Mouse (Mus musculus) layer of hippocampus, adult 9-10 months (tissue): ENCODE data around the gene Elmsan1.

Experiments
- DNase-seq: peaks from one replicate; pipeline ENCODE4 v3.0.0; 2022; ENCODE audit warnings: low spot score

The Elmsan1 gene

DNA sequence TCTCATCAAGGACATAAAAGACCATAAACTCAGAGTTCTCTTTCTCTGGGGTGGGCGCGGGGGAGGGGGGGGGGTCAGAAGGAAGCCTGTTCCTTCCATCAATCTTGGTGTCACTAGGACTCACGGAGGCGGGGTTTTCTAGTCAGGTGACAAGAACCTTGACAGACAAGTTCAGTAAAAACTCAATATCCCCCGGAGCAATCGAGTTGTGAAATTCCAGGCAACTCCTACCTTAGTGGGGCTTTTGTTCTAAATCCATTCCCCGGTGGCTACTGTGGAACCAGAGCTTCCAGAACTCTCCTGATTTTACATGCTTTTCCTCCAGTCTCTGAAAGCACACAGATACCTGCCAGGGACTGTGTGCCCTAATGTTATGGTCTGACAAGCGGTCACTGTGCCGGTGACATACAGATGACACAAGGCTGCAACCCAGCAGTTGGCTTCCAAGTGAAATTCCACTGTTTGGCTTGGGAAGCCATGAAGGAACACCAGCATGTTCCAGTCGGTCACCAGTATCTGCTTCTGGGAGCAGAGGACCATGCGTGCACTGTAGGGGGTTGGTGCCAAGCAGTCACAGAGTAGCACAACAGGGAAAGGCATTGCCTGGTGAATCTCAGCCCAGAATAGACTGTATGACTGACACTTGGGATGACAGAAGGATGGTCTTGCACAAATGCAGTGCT lies 2.8 kb downstream of the Elmsan1 start:
- DNase-seq, result no peak

DNA sequence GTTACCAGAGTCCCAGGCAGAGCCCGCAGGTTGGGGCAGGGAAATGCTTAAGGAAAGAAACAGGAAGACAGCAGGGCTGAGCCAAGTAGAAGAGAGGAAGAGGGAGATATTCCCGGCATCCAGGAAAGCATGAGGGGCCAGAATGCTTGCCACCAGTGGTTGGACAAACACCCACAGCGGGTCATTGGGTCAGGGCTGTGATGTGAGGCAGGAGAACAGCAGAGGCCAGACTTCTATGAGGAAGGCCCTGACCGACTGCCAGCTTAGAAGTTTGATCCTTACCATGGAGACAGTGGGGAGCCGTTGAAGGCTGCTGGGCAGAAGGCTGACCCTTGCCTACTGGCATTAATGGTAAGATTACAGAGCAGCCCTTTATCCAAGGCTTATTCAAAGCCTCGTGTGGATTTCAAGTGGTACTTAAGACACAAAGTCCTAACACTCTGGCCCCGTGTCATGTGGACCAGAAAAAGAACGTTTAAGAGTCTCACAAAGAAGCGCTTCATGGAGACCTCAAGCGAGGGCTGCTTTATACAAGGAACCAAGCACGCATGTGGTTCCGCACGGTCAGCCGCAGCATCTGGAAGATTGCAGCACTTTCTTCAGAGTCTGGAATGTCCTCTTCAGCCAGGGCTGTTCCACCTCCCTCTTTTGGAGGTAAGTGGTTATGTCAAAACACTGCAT lies 4.0 kb downstream of the Elmsan1 start:
- no peak for DNase-seq

DNA sequence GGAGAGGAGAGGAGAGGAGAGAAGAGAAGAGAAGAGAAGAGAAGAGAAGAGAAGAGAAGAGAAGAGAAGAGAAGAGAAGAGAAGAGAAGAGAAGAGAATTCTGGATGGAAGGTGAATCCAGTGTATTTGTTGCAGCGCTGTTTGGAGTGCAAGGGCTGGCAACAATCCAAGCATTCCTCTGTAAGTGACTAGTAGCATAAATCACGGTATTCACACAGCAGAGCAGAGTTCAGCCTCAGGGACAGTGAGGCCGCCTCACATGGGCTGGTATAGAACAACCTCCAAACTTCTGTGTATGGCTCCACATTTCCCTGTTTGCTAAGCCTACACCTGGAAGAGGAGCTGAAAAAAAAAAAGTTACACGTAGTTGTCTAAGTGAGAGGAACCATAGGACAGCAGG lies 6.4 kb downstream of the Elmsan1 start:
- DNase-seq, result no peak

DNA sequence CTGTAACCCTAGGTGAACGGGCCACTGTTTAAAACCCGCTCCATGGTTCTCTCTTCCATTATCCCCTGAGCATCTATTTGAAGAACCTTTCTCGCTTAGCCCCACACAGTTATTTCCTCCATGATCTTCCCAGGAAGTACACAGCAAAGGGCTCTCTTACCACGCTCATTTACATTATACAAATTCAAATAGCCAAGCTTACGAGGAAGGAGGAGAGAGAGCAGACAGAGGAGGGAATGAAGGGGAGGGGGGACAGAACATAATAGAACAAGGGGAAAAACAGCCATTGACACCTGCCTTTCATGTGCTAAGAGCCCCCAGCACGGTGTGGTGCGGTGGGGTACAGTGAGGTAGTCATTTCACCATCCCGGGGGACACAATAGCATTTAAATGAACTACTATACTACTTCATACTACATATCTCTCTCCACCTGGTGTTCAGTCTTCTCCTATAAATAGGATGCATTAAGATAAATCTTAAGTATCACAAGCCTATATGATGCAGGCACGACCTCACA lies 7.6 kb downstream of the Elmsan1 start:
- no peak for DNase-seq

DNA sequence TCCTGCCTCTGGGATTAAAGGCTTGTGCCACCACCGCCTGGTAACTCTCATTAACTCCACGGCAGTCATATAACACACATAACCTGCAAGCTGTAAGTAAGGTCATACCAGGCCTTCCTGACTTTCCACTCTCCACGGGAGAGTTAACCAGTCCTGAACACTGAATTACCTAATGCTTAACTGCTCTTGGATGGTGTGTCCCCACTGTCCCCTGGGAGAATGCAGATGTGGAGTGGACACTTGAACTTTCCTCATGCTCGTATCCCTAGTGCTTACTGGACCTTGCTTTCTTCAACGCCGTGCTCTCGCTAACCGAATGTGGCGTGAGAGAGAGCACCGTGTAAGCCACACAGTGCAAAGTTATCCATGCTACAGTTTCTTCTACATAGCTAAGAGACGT lies 8.4 kb downstream of the Elmsan1 start:
- no peak for DNase-seq

DNA sequence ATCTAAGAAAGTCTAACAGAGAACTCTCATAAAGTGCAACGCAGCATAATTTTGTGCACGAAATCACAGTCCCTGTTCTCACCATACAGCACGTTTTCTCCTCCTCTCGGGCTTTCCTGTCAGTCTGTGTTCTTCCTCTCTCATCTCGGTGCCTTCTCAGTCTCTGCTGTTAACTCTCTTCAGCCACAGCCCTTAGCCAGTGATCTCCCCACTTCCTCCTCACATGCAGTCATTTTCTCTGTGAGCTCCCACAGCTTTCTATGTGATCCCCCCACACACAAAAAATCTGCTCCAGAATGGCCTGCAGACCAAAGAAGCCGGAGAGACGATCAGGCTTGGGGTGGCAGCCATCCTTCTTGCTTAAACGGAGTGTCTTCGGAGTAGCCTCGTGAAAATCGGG lies 9.6 kb downstream of the Elmsan1 start:
- no peak for DNase-seq

DNA sequence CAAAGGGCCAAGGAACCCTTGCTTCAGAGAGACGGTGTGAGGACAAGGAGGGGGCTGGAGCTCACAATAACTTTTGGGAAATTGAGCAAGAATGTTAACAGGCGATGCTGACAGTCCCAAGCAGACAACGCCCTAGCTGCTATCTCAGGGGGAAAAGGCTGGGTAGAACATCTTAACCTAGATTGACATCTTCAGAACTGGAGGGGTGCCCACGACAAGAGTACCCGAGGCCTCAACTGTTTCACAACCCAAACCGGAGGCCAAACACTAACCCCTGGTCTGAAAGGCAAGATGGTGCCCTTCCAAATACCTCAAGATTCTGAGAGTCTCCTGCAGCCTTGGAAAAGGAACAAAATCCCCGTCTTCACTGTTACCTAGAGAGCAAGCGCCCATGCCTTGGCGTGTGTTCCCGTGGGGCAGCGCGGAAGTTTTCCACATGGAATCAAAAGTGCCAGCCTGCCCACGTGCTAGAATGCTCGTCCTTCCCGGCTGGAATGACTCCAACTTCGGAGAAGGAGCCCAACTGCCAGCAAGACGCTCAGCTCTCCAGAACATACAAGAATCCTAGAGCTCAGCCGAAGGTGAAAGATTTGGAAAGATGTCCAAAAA lies 11.4 kb downstream of the Elmsan1 start:
- DNase-seq, result no peak

DNA sequence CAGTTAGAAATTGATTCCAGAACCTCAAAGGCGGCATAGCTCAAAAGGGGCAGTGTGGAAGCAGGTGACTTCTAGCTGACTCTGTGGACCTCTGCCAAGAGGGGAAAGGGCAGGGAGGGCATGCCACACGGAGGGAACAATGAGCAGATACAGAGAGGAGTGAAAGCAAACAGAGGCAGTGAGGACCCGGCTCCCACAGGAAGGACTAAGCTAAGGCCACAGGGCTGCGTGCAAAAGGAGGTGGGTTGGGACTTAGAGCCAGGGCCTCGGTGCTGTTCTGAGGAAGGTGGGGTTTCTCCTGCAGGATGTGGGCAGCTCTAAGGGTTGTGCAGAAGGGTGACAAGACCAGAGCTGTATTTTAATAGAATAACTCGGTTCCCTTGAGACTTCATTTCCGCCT lies 12.2 kb downstream of the Elmsan1 start:
- DNase-seq, result no peak

DNA sequence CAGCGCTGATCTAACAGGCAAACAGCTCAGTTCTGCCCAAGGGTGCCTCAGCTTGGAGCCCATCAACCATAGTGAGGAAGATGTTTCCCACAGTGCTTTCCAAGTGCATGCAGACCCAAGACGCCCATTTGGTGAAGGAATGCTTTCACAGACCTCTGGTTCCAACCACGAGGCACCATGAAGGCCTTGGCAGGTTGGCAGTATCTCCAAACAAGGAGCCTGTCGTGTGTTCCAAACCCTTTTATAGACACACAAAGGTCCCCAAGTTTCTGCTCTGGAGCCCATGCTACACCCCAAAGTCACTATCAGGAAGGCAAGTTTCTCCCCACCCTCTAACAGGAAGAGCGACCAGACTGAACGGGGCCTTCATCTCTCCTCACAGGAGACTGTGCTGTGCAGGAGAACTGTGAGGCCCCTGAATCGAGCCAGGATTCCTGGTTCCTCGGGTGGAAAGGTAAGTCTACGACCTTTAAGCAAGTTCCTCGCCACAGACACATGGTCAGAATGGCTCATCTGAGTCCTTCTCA lies 13.0 kb downstream of the Elmsan1 start:
- no peak for DNase-seq

DNA sequence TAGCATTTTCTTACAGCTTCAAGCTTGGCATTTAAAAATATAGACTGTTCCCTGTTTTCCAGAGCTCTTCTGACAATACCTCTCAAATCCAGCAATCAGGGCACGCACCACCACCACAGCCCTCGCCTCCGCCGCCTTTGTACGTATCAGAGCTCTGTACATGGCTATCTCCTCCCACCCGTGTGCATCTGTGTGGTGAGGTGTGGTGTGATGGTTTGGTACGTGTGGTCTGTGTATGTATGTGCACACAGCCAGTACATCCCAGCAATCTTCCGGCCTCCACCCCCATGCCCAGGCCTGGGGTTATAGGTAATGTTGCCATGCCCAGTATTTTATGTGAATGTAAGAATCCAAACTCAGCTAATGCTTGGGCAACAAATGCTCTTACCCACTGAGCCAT lies 14.0 kb downstream of the Elmsan1 start:
- DNase-seq, result no peak

DNA sequence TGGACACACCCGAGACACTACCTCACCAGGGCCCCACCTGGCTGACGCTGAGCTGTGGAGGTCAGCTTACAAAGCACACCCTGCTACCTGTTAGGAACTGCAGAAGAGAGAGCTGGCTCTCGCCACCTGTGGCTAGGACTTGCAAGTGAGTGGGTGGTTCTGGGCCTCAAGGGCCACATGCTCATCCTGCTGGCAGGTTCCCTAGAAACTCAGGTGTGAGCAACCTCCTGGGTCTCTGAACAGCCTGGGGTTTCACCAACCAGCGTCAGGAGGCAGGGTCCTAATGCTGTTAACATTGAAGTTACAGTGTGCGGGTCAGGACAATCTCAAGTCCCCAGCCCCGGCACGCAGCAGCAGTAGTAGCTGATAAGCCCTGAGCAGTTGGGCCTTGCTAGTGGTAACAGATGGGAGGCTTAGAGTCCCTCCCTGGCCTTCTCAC lies 14.9 kb downstream of the Elmsan1 start:
- DNase-seq, result no peak

DNA sequence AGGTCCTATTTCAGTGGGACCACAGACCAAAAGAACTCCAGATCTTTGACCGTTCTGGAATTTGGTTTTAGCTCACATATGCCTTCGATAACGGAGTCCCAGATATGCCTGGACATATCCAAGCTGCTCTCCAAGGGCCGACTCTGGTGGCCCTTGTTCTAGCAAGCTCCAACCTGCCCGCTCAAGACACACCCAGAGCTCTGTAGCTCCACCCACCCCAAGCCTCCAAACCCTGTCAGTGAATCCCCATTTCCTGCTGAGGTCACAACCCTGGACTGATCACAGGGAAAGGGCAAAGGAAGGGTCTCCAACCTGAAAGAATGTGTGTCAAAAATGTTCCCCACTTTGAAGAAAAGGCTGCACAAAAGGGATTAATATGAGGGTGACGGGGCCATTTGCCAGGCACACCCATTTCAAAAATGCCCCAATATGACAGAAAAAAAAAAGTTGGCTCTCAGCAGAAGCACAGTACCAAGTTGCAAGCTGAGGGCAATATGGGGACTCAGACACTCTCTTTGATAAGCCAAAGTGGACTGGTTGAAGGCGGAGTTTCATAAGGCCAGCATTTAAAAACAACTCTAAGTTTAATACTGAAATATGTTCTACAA lies 15.4 kb downstream of the Elmsan1 start:
- no peak for DNase-seq

DNA sequence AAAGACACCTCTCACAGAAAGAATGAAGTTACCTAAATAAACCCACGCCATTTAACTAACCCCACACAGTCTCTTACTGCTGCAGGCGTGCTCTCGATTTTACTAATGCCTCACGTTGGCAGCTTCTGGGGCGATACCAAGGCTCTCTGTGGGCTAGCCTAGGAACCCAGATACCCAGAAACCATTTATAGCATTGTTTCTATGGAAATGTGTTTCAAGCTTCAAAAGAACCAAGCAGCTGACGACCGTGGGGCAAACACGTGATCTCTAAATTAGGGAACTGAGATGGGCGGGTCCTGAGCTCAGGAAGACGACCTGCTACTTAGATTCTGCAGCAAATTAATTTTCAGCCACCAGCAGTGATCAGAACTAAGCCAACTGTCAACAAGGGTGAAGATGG lies 16.1 kb downstream of the Elmsan1 start:
- DNase-seq, result no peak

DNA sequence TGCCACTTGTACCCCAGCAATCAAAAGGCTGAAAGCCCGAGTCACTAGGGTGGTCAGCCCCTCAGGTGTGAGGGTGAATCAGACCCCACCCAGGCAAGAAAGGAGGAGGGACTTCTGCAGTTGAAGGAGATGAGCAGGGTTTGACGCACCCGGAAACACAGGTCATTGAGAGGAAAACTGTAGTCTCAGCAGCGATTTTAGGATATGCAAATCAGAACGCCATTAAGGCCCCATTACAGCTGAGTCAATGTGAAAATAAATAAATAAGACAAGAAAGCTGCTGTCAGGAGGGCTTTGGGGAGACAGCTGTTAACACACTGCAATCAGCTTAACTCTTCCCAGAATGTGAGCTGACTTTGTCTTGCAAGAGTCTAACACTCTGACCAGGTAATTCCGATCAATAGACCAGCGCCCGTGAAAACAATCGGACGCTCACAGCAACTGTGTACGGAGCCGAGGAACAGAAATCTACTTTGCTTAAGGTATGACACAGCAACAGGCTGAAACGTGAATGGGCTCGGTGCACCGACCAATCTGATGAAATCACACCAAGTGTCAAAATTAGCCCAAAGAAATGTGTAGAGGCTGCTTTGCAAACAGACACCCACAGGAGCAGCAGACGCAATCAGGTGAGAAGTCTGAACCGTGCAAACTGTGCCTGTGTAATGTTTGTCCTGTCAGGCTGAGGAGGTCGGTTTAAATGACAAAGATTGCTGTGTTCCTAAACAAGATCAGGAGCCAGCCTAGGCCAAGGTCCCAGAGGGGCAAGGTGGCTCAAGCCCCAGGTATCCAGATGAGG lies 16.8 kb downstream of the Elmsan1 start:
- no peak for DNase-seq

DNA sequence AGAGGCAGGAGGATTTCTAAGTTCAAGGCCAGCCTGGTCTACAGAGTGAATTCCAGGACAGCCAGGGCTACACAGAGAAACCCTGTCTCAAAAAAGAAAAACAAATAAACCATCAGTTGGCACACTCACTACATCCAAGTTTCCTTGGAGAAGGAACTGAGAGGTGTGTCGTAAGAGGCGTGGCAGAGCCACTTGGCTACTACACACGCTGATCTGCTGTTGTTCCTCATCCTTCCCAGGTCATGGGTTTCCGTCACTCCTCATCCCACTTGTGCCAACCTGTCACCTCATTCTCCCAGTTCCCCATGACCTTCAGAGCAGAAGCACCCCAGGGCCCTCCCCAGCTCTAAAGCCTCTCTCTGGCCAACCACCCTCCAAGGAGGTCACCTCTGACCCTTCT lies 17.5 kb downstream of the Elmsan1 start:
- no peak for DNase-seq

DNA sequence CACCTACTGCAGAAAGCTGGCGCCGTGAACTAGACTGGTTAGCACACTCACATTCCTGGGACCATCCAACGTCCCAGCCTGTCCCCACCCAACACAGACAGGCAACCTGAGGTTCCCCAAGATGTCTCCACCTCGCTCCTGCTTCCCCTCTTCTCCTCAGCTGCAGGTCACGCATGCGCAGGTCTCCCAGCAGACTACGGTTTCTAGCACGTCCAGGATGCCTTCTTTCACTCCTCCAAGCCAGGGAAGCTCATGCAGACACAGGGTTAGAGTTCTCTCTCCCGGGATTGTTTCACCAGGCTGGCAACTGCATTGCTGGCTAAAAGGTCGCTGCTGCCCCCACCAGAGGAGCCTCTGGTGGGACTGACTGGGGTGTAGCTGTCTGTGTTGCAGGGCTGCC lies 19.8 kb downstream of the Elmsan1 start:
- DNase-seq, result no peak

DNA sequence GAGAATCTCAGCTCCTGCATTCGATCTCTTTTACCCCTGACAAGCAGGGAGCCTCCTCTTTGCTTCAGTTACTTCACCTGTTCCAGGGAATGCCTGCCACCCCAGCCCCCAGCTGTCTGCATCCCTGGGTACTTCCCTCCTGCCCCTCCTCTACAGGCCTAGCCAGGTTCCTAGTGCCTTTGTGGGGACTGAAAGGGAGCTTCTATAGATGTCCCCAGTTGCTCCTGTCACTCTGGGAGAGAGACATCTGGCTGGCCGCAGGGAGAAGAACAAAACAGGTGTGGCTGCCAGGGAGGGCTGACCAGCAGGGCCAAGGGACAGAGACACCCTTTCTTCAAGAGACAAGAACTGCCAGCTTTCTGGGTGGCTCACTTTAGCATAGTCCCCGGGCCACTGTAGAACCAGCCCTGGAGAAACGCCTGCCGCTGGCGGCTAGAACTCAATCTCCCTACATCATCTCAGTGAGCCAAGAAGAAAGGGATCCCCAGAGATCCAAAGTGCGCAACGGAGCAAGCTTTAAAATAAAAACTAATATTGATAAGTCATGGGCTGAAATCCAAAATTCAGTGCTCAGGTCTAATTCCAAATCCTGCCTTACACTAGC lies 20.5 kb downstream of the Elmsan1 start:
- no peak for DNase-seq

DNA sequence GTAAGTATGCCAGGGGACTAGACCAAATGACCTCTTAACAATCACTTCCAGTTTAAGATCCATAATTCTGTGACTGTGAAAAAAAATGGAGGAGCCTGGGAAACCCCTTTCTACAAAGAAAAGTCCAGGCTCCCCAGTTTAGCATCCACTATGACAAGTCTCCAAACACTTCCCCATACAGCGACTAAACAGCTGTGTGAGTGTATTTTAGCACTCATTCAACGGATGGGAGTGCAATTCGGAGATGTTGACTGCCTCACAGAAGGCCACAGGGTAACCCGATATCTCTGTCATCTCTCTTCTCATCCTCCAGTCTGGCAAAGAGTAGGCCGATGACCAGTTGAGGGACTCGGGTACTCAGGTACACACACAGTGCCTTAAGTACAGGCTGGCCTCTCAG lies 23.5 kb downstream of the Elmsan1 start:
- DNase-seq, result no peak

DNA sequence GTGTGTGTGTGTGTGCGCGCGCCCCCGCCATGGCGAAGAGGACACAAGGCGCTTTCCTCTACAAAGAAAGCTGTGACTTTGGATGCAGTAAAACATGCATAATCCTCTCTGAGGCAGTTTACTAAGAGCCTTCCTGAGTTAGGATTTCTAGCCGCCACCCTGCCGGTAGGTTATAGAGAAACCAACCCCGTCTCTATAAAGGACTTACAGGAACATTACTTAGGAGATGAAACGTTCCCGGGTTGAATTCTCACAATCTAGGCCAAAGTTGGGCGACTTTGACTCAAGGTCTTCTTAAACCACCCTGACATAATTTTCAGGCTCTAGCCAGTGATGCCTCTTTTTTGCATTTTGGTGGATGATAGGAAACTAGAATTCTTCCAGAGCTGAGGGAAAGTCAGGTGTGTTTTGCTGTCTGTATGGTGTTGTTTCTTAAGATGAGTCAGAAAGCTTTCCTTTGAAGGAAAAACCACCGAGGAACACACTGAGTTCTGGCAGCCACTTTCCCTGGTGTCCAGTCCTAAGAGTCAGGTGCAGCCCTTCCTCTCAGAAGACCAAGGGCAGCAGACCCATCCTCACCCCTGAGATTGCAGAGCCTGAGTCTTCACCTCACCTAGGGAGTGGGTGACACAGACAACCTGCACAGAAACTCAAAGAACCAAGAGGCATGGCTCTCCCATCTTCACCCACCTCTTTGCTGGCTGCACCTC lies 24.1 kb downstream of the Elmsan1 start:
- DNase-seq, result no peak

DNA sequence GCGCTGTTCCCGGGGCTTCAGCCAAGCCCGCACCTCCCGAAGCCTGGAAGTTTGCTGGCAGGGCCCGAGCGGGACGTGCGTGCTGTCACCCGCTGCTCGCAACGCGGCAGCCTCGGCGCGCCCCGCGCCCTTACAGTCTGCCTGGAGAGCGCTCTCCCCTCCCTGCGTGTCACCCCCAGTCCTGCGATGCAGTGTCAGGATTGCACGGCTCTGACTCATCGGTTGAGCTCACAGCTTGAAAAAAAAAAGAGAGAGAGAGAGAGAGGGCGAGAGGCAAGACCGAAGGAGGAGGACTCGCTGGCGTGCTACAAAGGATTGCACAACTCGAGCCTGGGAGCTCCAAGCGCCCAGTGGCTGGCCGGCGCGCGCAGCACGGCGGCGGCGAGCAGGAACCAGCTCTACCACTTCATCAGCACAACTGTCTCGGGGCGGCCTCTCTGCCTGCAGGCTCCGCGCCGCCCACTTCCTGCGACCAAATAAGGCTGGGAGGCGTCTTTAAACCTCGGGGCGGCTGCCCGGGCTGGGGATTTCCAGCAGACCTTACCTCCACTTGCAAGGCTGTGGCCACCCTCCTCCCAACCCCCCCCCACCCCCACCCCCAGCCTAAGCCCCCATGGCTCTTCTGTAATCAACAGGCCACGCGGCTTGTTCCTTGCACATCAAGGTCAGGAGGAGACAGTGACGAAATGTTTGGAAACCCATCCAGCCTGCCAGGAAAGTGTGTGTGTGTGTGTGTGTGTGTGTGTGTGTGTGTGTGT lies 24.9 kb downstream of the Elmsan1 start:
- DNase-seq, result peak; percentile 84
